Mouse (Mus musculus) liver, postnatal 0 days (tissue): ENCODE results near the gene Agap1. TPM values are rescaled to one million over a fixed set of nuclear protein-coding genes. Genes with fewer than 3 reads are reported as not detected.
A peak's percentile ranks its signal among the peaks of the same experiment; 100 is the strongest.

Experiments used
- ATAC-seq: fragments of 200-750 bp; cut with Nextera tagmentation; 2 replicates; pipeline ENCODE4 v1.8.0; 2017; ENCODE audit warnings: mild to moderate bottlenecking, moderate library complexity
- DNase-seq: peaks from one replicate; pipeline ENCODE4 v3.0.0-alpha.2; 2016
- H3K27ac ChIP-seq: fragments of 300-500 bp; sonication (generic); 2 replicates; pipeline ENCODE4 v1.5.1; 2014; ENCODE audit warnings: antibody characterized with exemption, moderate library complexity, mild to moderate bottlenecking, low read depth
- H3K27me3 ChIP-seq: fragments of 300-500 bp; sonication (generic); 2 replicates; pipeline ENCODE4 v1.6.1; 2014; ENCODE audit warnings: low read length, control low read depth, mixed read lengths; ENCODE audit not compliant: insufficient read depth
- H3K36me3 ChIP-seq: fragments of 300-500 bp; sonication (generic); replicated peaks from 2 replicates; pipeline ENCODE4 v1.6.1; 2014; ENCODE audit warnings: mild to moderate bottlenecking, control low read depth, low read length, moderate library complexity, mixed read lengths; ENCODE audit not compliant: insufficient read depth
- H3K4me1 ChIP-seq: fragments of 300-500 bp; sonication (generic); 2 replicates; pipeline ENCODE4 v1.6.1; 2014; ENCODE audit warnings: antibody characterized with exemption, mild to moderate bottlenecking, control low read depth; ENCODE audit not compliant: insufficient read depth
- H3K4me2 ChIP-seq: fragments of 300-500 bp; sonication (generic); 2 replicates; pipeline ENCODE4 v1.6.1; 2014; ENCODE audit warnings: low read depth, mild to moderate bottlenecking, low read length, moderate library complexity, mixed read lengths
- H3K4me3 ChIP-seq: fragments of 300-500 bp; sonication (generic); 2 replicates; pipeline ENCODE4 v1.5.1; 2014; ENCODE audit warnings: low read depth, low read length
- H3K9ac ChIP-seq: fragments of 300-500 bp; sonication (generic); replicated peaks from 2 replicates; pipeline ENCODE4 v1.6.1; 2014; ENCODE audit warnings: mild to moderate bottlenecking, moderate library complexity
- H3K9me3 ChIP-seq: fragments of 300-500 bp; sonication (generic); 2 replicates; pipeline ENCODE4 v1.6.1; 2016; ENCODE audit warnings: mild to moderate bottlenecking, control low read depth, low read length, mixed read lengths
- CTCF ChIP-seq: sonication (generic); IDR thresholded peaks from 2 replicates; pipeline ENCODE4 v1.5.1; 2016; ENCODE audit warnings: antibody characterized with exemption, low read depth
- EP300 ChIP-seq: IDR thresholded peaks from 2 replicates; pipeline ENCODE4 v1.6.1; 2016; ENCODE audit warnings: antibody characterized with exemption, low read depth, mild to moderate bottlenecking
- WGBS: fragments of 180-500 bp; shearing (Covaris S2); extraction: QIAGEN DNeasy Blood & Tissue Kit; methylation state at CpG from one replicate; pipeline ENCODE4 v1.1.7; 2014; ENCODE audit not compliant: insufficient replicate concordance; 5-methylcytosine and 5-hydroxymethylcytosine counted together
- polyA plus RNA-seq: library from polyadenylated mRNA; unstranded; fragments of >200 nt; fragmentation: Nextera tagmentation; extraction: Ambion mirVana; gene quantifications from 2 replicates; pipeline ENCODE4 v1.2.1, GENCODE M21; 2015

Agap1 gene
- polyA plus RNA-seq, 1 experiment from 2014 or later: 1.0 TPM

DNA sequence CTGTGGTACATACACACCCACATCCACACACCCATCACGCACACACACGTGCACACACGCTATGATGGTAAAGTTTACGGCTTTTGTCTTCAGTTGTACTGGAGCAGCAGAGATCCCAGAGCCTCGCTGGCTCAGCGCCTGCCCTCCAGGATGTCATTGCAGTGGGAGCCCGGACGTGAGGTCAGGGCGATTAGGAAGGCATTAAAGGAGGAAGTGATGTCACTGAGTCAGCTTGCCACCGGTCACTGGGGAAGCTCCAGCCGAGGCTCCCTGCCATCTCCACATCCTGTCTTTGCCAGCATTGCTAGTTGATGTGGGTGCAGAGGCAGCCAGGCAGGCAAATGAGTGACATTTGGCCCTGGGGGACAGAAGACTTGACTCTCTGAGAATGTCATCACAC, 189.5 kb downstream of the Agap1 start:
- Histone ChIP-seq H3K9me3 (no peaks in the 10 kb centered on the region), H3K36me3 (no peaks in the 10 kb centered on the region), H3K4me3 (peak overlapping the region; percentile 10; the same call in 1 of the 2 replicates), H3K4me2 (peak overlapping the region; percentile 58), H3K4me1 (no peaks in the 10 kb centered on the region), H3K27ac (0 out of 2 replicates have a peak overlapping the region, but pooled peaks have one; percentile 39), H3K9ac (no peak overlapping the region; the same call in 1 of the 2 replicates), H3K27me3 (no peaks in the 10 kb centered on the region)
- TF ChIP-seq EP300: no peak
- TF ChIP-seq CTCF: no peak
- DNase-seq (peak; percentile 59), ATAC-seq (peak; percentile 67)
- WGBS: 41% methylated on average over 11 of the region's 11 CpGs

DNA sequence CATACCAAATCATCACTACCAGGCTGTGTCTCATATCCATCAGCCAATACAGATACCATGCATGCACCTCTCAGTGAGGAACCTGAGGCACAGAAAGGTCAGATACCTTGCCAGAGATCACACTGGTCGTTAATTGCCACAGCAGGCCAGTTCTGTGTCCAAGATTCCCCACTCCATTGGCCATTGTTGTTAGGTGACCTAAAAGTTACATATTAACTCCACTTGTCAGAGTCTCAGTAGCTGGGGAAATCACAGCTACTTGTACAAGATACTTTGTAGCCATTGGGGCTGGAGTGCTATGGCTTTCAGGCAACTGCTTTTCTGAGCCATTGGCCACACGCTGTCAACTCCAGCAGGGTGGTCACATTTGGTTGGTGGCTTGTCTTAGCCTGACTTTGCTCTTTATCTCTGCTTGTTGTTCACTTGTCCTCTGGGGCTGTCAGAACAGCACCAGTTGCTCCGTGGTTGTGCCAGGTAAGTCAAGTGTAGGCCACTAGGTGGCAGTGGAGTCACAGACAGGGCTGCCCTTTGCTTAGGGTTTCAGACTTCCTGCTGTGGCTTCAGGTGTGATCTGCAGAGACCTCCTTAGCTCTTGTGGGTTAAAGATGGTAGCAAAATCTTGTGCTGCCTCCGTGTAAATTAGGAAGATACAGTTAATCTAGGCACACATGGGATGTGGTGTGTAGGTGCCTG, 191.9 kb downstream of the Agap1 start:
- 15% methylated on average over 4 of the region's 4 CpGs for WGBS
- H3K4me3 ChIP-seq: no peak overlapping the region

DNA sequence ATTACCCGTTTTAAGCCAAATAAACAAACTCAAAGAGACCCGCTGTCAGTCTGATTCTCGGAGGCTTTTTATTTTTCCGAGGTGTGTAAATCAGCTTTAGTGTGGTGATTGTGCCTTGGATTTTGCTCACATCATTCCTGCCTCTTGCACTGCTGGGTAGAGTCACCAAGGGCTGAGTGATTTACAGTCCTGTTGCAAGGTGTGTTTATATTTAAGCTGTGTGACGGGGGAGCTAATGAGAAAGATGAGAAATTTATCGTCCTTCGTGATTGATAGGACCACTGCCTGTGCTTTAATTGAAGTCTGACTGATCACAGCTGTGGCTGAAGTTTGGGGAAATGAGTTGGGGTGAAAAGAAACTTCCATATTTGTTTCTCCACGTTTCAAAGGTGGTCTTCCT, 192.9 kb downstream of the Agap1 start:
- no peaks in the 10 kb centered on the region for H3K4me1 ChIP-seq
- no peak for DNase-seq
- H3K36me3 ChIP-seq: no peaks in the 10 kb centered on the region
- no peaks in the 10 kb centered on the region for H3K27me3 ChIP-seq
- TF ChIP-seq EP300 (no peak), CTCF (no peak)
- WGBS: 72% methylated on average over 8 of the region's 8 CpGs
- no peak for ATAC-seq
- H3K4me2 ChIP-seq: no peak overlapping the region
- no peaks in the 10 kb centered on the region for H3K9me3 ChIP-seq
- H3K9ac ChIP-seq: no peak overlapping the region
- H3K27ac ChIP-seq: no peak overlapping the region
- H3K4me3 ChIP-seq: no peak overlapping the region

More for the DNA sequence above, 191.9 kb downstream of the Agap1 start:
- no peak overlapping the region for H3K9ac ChIP-seq
- H3K27me3 ChIP-seq: no peaks in the 10 kb centered on the region
- H3K36me3 ChIP-seq: no peaks in the 10 kb centered on the region
- H3K4me1 ChIP-seq: no peaks in the 10 kb centered on the region
- H3K4me2 ChIP-seq: peak overlapping the region; percentile 55
- H3K9me3 ChIP-seq: no peaks in the 10 kb centered on the region
- H3K27ac ChIP-seq: no peak overlapping the region
- TF ChIP-seq EP300 (no peak), CTCF (peak; percentile 96)
- ATAC-seq: peak; percentile 75
- peak; percentile 76 for DNase-seq

DNA sequence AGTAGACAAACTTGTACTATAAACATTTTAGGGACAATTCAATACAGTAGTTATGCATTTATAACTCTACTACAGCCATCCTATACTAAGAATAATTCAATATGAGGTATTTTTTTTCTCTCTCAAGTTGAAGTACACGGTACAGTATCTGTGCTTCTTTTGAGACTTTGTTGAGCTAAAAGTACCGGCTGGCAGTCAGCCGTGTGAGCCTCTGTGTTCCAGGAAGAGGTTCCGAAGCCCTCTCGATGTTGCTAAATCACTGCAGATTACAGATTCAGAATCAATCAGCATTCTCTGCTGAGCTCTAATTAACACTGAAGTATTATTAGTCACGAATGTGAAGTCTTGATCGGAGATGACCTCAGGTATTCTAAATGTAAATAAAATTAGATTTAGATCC, 196.0 kb downstream of the Agap1 start:
- H3K36me3 ChIP-seq: no peaks in the 10 kb centered on the region
- no peak for TF ChIP-seq EP300
- TF ChIP-seq CTCF: no peak
- H3K4me2 ChIP-seq: no peak overlapping the region
- H3K4me1 ChIP-seq: no peaks in the 10 kb centered on the region
- DNase-seq (no peak), ATAC-seq (no peak)
- H3K27me3 ChIP-seq: no peaks in the 10 kb centered on the region
- no peaks in the 10 kb centered on the region for H3K9me3 ChIP-seq
- no peak overlapping the region for H3K9ac ChIP-seq
- H3K27ac ChIP-seq: no peak overlapping the region
- no peak overlapping the region for H3K4me3 ChIP-seq
- WGBS: 82% methylated on average over 7 of the region's 7 CpGs

DNA sequence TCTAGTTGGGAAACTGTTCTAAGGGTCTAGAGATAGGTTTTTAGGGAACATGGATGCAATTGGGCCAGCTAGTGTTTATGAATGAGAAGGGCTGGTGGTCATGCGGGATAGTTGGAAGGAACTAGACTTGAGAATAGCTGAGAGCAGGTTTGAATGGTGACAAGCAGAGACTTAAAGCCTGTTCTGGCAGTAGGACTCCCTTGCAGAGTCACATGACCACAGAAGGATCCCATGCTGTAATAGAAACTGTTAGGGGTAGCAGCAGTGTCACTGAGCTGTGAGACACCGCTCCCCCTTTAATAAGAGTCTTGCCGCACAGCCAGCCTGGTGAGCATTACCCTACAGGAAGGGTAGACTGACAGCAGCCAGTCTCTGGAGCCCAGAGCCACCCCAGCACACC, 201.6 kb downstream of the Agap1 start:
- H3K9ac ChIP-seq: no peak overlapping the region
- DNase-seq (no peak), ATAC-seq (no peak)
- 91% methylated on average over 3 of the region's 3 CpGs for WGBS
- no peaks in the 10 kb centered on the region for H3K9me3 ChIP-seq
- no peaks in the 10 kb centered on the region for H3K27me3 ChIP-seq
- no peak overlapping the region for H3K4me3 ChIP-seq
- H3K4me1 ChIP-seq: no peaks in the 10 kb centered on the region
- H3K27ac ChIP-seq: no peak overlapping the region
- H3K4me2 ChIP-seq: no peak overlapping the region
- H3K36me3 ChIP-seq: no peaks in the 10 kb centered on the region
- TF ChIP-seq EP300 (no peak), CTCF (no peak)

DNA sequence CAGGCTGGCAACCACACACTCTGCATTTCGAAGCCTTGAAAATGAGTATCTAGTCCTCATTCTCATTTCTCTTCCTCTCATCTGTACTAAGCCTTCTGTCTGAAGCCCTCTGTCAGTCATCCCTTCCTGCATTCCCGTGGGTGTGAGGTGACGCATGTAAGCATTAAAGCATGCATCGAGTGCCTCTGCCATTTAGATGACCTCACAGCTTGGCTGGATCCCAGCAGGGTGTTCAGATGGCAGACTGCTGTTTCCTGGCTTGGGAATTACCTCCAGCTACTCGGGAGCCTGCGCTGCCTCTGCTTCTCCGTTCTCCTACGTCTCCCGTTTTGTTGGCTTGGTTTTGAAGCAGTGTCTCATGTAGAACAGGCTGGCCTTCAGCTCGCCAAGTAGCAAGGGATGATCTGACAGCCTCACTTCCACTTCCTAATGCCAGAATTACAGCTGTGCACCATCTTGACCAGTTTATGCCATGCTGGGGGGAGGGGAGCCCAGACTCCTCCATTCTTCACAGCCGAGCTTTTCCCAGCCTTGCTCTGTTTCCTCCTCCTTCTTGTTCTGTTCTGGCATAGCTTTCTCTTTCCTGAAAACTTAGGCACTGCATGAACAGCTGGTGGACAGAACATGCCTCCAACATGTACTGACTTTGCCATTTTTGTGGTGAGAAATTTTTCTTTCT, 202.2 kb downstream of the Agap1 start:
- DNase-seq (no peak), ATAC-seq (no peak)
- H3K36me3 ChIP-seq: no peaks in the 10 kb centered on the region
- 67% methylated on average over 11 of the region's 11 CpGs for WGBS
- TF ChIP-seq EP300 (no peak), CTCF (no peak)
- no peak overlapping the region for H3K4me2 ChIP-seq
- no peaks in the 10 kb centered on the region for H3K9me3 ChIP-seq
- no peak overlapping the region for H3K4me3 ChIP-seq
- H3K4me1 ChIP-seq: no peaks in the 10 kb centered on the region
- H3K9ac ChIP-seq: no peak overlapping the region
- H3K27me3 ChIP-seq: no peaks in the 10 kb centered on the region
- no peak overlapping the region for H3K27ac ChIP-seq
